Mouse (Mus musculus) brown adipose tissue, adult 24 weeks (tissue): ENCODE data around the gene Pbx2. TPM values are rescaled to one million over a fixed set of nuclear protein-coding genes. Genes with fewer than 3 reads are reported as not detected.

Experiments
- H3K27ac ChIP-seq: fragments of 200-500 bp; replicated peaks from 2 replicates; pipeline ENCODE4 v1.5.1; 2012; ENCODE audit warnings: low read depth, mild to moderate bottlenecking, low read length
- H3K4me1 ChIP-seq: fragments of 200-500 bp; 2 replicates; pipeline ENCODE4 v1.6.1; 2012; ENCODE audit warnings: low read length, mixed read lengths; ENCODE audit not compliant: control insufficient read depth, insufficient read depth, insufficient read length
- H3K4me3 ChIP-seq: fragments of 200-500 bp; 2 replicates; pipeline ENCODE4 v1.5.1; 2012; ENCODE audit warnings: low read depth, mild to moderate bottlenecking, low read length, moderate library complexity; ENCODE audit not compliant: insufficient read depth
- polyA plus RNA-seq: library from polyadenylated mRNA; stranded (reverse); fragments of >200 nt; gene quantifications from 2 replicates; pipeline ENCODE4 v1.2.4, GENCODE M21; 2012; ENCODE audit not compliant: missing spikeins, insufficient read depth, insufficient read length

The Pbx2 gene
- polyA plus RNA-seq, 1 experiment, result 35.5 TPM

DNA sequence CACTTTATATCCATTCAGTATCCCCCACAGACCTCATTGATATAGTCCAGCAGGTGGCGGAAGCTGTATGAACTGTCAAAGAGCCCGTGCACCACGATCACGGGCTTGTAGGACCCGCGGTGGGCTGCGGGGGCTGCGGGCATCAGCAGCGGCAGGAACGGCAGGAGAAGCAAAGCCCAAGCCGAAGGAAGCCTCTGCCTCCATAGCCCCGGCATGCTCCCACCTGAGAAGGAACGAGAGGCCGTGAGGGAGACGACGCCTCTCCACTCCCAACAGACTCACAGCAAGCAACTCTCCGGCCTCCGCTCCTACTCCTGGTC is 35.7 kb downstream of the Pbx2 start:
- Histone ChIP-seq H3K27ac (peak overlapping the region; percentile 66), H3K4me3 (peak overlapping the region; percentile 59), H3K4me1 (peaks cover 5% of the 10 kb centered on the region)

- Histone ChIP-seq H3K4me1 (peaks cover 5% of the 10 kb centered on the region), H3K4me3 (peak overlapping the region; percentile 59), H3K27ac (peak overlapping the region; percentile 95)
Measured at GRCm38 (mm10) chr17:34627093-34627942, 36.3 kb downstream of the Pbx2 start.

DNA sequence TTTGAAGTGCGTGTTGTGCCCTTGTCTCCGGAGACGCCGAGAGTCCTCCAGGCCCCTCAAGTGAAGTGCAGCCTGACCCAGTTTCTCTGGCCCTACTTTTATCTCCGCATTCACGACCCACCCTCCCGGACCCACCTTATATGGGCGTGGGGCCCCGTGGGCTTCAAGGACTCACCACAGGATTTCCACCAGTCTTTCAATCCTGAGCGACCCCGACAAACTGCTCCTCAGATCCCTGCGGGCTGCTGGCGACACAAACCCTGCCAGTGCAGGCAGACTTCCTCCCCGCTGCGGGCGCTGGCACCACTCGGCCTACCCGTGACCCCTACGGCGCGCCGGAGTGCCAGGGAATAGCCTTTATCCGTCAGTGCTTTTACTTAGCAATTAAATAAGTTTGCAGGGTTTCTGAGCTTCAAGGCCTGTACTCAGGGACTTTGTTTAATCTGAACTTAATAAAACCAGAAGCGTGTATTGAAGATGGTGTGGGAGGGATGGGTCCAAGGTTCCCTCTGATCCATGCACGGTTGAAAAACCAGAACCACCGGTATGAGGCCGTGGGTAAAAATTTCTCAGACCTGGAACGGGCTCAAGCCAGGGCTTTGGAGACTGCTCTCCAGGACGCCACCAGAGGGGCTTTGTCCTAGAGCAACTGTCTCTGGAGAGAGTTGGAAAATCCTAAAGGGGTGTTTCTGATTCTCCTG is 37.0 kb downstream of the Pbx2 start, which contains the start of gene Ppt2:
Gene Ppt2 (minus strand): TSS at position 568 of the 701 bp plus-strand sequence.
- H3K4me1 ChIP-seq, result peaks cover 5% of the 10 kb centered on the region
- peak within 1 kb of the TSS; percentile 59 for H3K4me3 ChIP-seq
- H3K27ac ChIP-seq, result peak within 1 kb of the TSS; percentile 95

DNA sequence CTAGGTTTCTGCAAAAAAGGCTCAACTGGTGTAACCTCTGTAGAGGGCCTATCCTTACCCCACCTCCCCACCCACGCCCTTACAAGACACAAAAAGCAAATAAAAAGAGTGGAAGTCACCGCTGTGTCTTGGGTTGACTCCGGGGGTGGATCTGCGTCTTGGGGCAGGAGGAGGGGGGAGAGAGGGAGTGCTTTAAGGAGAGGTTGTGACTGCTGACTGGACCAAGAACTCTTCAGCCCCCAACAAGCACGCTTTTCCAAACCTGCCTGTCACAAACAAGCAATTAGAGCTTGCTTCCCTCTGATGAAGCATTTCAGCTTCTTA is 37.5 kb downstream of the Pbx2 start:
- peaks cover 5% of the 10 kb centered on the region for H3K4me1 ChIP-seq
- H3K4me3 ChIP-seq, result peak overlapping the region; percentile 59
- peak overlapping the region; percentile 95; the same call in 1 of the 2 replicates for H3K27ac ChIP-seq

- Histone ChIP-seq H3K27ac (peak within 1 kb of the TSS; percentile 95), H3K4me3 (peak within 1 kb of the TSS; percentile 59), H3K4me1 (peaks cover 5% of the 10 kb centered on the region)
Measured at GRCm38 (mm10) chr17:34629221-34629751, 38.2 kb downstream of the Pbx2 start, which contains the start of gene Prrt1. TSS of gene Prrt1 (plus strand) at chr17:34629533.

DNA sequence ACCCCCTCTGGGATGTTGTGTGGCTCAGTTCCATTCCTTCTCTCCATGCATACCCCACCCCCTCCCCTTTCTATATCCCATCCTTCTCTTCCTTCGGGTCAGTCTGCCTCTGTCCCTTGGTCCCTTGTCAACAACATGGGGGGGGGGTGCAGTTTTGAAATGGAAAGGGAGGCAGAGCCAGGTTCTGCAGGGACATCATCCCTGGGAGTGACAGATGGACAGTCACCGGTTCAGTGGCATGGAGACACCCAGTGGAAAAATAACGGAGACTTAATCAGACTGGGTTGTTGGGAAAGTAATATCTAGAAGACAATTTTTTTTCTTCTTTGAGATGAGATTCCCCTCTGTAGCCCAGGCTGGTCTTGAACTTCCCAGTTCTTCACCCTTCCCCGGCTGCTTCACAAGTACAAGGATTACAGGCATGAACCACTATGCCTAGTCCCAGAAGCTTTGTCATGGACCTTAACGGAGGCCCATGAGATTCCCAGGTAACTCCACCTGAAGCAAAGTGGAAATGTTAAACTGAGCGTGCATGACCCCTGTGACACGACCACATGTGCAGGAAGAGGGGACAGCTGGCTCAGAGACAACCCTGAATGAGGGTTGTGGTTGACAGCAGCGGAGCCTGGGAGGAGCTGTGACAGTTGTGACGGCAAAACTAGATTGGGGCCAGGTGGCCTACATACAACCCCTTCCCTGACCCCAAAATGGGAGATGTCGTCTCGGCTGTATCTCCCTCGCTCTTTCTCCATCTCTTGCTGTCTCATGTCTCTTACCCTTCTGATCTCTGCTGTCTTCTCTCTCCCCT is 38.9 kb downstream of the Pbx2 start:
- Histone ChIP-seq H3K4me3 (peak overlapping the region; percentile 34), H3K4me1 (peaks cover 5% of the 10 kb centered on the region), H3K27ac (no peak overlapping the region)

- H3K27ac ChIP-seq, result no peak overlapping the region
- peaks cover 5% of the 10 kb centered on the region for H3K4me1 ChIP-seq
- peak overlapping the region; percentile 37 for H3K4me3 ChIP-seq
Measured at GRCm38 (mm10) chr17:34630761-34631301, 39.8 kb downstream of the Pbx2 start.

DNA sequence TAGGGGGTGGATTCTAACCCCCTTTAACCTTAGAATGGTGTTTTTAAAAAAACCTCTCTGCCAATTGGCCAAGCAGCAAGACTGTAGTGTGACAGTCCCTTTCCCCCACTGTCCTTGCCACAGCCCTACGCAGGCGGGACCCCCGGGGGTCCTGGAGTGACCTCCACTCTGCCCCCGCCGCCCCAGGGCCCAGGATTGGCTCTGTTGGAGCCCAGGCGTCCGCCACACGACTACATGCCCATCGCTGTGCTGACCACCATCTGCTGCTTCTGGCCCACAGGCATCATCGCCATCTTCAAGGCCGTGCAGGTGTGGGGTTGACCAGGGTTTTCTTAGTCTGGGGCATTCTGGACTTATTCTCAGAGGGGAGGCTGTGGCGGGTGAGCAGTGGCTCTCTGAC is 40.6 kb downstream of the Pbx2 start:
- H3K4me3 ChIP-seq, result peak overlapping the region; percentile 37
- H3K4me1 ChIP-seq, result peaks cover 5% of the 10 kb centered on the region
- H3K27ac ChIP-seq, result peak overlapping the region; percentile 27; the same call in 1 of the 2 replicates

DNA sequence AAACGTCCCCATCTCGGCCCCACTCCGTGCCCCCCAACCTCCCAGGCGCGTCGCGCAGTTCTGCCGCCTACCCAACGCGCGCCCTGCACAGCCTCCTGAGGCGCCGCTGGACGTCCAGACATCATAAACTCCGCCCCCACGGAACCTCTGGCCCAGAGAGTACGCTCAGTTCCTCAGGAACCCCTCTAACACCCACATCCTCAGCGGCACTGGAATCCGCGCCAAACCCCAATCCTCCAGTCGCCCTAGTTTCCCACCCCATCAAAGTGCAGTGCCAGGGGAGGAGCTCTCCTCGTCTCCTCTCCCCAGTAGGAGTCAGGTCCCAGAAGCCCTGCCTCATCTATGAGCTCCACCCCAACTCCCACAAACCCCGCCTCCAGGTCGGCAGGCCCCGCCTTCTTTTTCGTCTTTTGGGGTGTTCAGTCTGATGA is 41.2 kb downstream of the Pbx2 start:
- Histone ChIP-seq H3K27ac (peak overlapping the region; percentile 49), H3K4me3 (peak overlapping the region; percentile 55), H3K4me1 (peaks cover 5% of the 10 kb centered on the region)

DNA sequence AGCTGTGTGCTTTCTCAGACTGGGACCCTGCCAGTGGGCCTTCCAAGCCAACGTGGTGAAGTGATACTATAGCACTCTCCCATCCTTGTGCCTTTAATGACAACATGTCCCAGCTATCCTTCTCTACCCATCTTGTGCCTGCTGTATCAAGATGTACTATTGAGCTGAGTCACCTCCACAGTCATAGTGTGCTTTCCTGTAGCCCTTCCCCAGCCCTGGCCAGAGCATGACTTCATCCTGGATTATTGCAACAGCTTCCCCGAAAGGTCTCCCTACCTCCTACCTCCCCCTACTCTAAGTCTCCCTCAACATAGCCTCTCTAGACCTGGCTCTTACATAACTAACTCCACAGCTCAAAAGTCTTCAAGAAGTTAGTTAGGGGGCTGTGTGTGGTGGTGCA is 44.6 kb downstream of the Pbx2 start:
- H3K27ac ChIP-seq, result no peak overlapping the region
- no peak overlapping the region for H3K4me3 ChIP-seq
- peaks cover 13% of the 10 kb centered on the region for H3K4me1 ChIP-seq

GRCm38 (mm10) chr17:34637459-34637858 is 46.4 kb downstream of the Pbx2 start:
- Histone ChIP-seq H3K4me3 (no peak overlapping the region), H3K27ac (0 out of 2 replicates have a peak overlapping the region, but pooled peaks have one; percentile 40), H3K4me1 (peaks cover 12% of the 10 kb centered on the region)

DNA sequence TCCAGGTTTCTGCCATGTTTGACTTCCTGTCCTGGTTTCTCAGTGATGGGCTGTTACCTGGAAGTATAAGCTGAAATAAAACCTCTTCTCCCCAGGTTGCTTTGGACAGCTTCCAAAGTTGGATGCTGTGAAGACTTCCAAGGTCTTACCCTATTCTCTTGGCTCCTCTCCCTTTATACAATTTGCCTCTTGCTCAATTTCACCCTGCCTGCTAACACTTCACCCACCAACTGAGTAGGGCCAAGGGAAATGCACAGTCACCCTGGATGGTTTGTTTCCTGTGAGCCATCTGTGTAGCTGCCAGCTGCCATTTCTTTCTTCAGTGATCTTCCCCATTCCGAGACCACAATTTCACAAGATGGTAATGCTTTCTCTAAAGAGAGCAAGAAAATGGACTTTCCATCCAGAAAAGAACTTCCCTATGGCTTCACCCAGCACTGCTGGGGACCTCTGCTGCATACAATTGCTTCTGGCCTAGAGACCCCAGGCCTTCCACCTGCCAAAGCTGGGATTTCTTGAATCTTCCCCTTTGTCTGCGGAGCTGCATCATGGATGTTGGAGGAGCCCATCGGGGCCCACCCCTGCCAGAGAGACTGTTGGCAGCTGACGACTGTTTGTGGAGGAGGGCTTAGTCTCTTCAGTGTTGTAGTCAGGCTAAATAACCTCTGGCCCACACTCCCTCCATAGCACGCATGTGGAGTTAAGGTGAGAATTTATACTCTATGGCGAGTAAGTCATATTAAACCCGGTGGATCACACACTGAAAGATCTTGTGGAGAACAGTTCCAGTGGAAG is 48.6 kb downstream of the Pbx2 start:
- Histone ChIP-seq H3K27ac (peak overlapping the region; percentile 93), H3K4me1 (peaks cover 14% of the 10 kb centered on the region), H3K4me3 (peak overlapping the region; percentile 39)

DNA sequence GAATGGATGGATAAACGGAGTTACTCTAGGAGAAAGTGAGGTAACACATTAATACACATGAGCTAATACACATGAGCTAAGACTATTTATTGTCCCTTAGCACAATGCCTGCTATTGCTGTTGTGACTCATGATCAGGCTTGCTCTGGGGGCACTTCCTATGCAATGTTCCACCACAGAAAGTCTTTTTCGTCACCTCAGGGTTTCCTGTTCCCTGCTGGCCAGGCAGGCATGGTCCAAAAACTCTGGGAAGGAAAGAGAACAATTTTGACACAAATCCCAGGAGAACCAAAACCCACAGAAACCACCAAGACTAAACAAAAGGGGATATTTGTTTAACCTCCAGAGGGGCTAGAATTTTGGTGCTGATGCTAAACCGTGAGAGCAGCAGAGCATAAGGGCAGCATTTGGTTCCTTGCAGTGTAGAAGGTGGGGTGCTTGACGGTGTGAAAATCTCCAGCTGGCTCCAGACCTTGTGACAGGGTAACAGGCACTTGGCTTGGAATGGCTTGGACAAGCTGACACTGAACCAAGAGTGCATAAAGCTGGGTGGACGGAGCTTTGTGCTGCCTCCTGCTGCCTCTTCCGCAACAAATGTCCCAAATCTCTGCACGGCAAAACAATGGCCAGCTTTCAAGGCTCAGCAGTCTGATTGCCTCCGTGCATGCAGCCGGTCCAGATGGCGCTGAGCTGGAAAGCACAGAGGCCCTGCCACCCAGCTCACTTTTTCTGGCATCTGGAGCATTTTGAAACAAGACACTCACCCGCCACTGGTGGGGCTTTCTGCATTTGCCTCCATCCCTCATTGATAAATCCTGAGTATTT is 49.9 kb downstream of the Pbx2 start:
- peak overlapping the region; percentile 93 for H3K27ac ChIP-seq
- H3K4me3 ChIP-seq, result no peak overlapping the region
- H3K4me1 ChIP-seq, result peaks cover 23% of the 10 kb centered on the region
